Mouse (Mus musculus): ENCODE measurements at regions not wholly inside any gene's neighbourhood (a gene's known extent, or its start where the extent isn't known, plus 50 kb on each side); places are given as distances from the start of the nearest gene placed in this dataset.

DNA sequence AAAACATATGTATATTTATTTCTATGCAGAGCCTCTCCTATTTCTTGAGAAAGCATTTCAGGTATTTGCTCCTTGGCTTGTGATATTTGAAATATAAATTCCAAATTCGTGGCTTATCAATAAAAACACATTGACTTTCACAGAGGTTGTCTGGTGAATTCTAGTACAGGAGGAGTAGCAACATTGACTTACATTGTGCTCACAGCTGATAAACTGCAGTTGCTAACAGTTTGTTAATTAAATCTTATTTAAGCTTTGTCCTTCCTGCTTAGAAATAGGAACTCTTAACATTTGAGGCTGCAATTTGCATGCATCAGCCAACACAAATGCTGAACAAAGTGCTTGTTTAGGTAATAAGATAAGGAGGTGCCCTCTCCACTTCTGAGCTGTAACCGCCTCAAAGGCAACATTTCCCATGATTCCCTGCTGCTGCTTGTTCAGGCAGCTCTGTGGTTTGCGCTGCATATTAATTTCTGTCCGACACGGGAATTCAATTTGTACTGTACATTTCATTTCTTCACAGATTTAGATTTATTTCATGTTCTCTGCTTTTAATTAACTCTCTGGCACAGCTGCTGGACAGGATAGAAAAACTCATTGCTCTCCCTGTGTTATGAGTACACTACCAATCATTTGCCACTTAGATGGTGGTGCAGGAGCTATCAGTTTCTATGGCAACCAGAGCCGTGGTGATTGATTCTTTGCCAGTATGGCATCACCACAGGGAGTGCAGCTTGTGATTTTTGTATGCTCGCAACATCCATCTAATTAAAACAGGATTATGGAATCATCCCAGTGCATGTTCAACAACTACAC lies 219.0 kb downstream of the Zfp352 start:
- no peak for DNase-seq (ENCODE audit: low read depth)

DNA sequence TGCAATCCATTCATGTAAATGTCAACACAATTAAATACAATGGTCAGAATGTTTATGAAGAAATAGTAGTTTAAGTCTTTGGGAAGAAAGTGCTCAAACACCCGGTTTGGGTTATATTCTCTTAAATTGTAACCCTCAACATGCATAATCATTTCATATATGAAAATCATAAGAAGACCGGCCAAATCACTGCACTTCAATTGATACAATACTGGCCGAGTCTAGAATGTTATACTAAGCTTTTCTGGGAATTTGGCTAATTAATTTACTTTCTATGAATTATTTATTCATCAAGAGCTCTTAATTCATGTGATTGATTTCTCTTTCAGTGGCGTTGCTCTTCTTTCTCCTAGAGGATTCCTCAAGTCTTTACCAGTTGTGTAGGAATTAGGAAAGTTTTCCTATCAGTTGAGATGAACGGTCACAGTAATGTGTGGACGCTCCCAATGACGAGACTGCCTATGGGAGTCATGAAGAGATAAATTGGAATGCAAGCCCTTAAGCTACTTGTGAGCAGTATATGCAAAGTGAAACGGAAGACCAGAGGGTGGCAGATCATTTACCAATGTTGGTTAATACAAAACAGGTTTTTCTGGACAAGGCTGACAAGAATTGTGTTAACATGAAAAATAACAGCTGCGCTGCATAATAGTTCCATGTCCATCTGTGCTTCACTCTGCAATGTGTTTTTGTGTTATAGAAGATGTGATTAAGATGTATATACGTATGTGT lies 219.7 kb downstream of the Zfp352 start:
- DNase-seq (ENCODE audit: low read depth), result no peak

DNA sequence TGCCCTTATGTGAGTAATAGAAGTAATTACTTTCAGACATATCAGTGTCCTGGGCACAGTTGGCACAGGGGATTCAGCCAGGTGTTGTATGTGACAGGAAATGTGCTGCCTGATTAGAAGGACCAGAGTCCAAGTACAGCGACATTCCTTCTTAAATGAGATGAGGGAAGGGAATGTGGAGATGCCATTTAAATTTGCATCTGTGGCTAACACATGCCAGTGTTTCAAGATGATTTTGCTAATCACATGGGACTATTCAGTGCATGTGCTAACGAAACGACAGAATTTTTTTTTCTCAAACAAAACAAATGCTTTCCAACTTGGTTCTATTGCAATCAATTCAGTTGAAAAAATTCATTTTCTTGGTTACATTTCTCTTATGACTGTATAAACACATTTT lies 226.6 kb downstream of the Zfp352 start:
- DNase-seq (ENCODE audit: low read depth), result no peak

DNA sequence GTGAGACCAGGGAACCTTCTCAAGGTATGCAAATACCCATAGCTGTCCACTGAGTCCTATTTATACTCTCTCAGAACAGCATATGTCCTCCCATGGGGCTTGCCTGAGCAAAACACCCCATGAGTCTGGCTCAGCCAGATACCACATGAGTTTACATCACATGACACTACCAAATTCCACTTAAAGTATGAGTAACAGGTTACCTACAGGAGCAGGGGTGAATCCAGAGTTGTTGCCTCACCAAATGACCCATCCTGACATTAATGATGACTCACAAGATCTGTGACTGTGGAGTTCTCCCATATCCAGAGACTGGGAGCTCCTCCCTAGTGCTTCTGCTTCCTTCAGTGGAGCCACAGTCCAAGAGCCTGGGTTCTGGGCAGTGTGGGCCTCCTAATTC lies 234.0 kb downstream of the Zfp352 start:
- DNase-seq (ENCODE audit: low read depth), result peak; percentile 3

DNA sequence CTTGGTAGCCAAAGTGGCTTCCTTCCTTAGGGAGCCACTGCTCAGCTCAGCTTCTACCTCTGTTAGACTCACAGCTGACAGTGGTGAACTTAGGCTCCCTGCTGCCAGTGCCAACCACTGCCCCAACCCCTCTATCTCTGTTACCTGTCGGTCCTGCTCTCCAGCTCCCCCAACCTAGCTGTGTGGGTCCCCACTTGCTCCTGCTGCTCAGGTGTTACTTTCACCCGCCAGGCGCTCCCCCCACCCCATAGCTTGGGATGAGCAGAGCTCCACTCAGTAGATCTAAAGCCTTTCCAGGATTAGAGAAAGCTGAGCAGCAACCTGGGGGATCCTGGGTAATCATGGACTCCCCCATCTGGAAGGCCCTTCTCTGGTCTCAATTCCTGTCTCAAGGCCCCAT lies 234.4 kb downstream of the Zfp352 start:
- DNase-seq (ENCODE audit: low read depth), result no peak

DNA sequence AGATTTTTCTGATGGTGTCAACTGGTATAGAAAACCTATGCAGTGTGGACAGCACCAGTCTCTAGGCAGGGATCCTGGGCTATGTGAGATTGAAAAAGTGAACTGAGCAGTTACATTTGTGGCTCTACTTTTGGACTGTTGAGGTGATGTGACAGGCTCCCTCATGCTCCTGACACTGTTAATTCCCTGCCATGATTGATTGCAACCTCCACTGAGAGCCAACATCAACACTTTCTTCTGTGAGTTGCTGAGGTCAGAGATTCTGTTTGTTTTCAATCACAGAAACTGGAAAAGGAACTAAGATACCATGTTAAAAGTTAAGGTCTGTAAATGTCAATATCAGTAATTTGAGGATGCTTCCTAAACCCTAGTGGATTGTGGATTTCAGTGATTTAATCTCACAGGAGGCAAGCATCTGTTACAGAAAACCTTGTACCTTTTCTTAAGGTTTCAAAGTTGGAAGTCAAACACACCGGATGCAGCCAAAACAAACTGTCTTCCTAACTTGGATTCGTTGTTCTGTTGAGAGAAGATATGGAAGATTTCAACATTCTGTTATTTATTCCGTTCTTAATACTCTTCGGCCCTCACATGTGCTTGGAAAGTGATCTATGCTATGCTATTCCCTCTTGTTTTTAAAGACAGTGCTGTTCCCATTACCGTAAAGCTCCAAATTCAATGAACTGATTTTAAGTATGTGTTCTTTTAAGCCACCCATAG lies 278.4 kb downstream of the Zfp352 start:
- no peak for DNase-seq (ENCODE audit: low read depth)
